7 mouse cellular contexts compared by ENCODE assay signal in genomic region chr7:44442407-44442821, GRCm38 (mm10). TPM values are rescaled to one million over a fixed set of nuclear protein-coding genes. Genes with fewer than 3 reads are reported as not detected.
DNase-seq lines count a peak whose midpoint lies in the region; ATAC-seq and TF ChIP-seq lines count a peak whose summit lies in the region.

No protein-coding gene starts in this region.

- no peak for TF ChIP-seq CTCF in lung, adult 2 months (IDR thresholded peaks at IDR 0.05; ENCODE audit: insufficient read depth, low read length)
- no peak for TF ChIP-seq CTCF in hindbrain, postnatal 0 days (IDR thresholded peaks at IDR 0.05; ENCODE audit: low read depth)

- under 1% methylated on average over 13 of the region's 14 CpGs for WGBS in lung, embryonic 16.5 days
- WGBS in lung, adult 2 months: 1% methylated on average over 14 of the region's 14 CpGs
- WGBS in hindbrain, postnatal 0 days: under 1% methylated on average over 14 of the region's 14 CpGs

- no peak for TF ChIP-seq POLR2A in lung, adult 2 months (IDR thresholded peaks at IDR 0.05; ENCODE audit: borderline replicate concordance, extremely low read depth, low read depth, low read length)

- 0 out of 2 replicates have a peak, but pooled peaks cover 5% of the 10 kb centered on the region for H3K4me1 ChIP-seq in lung, embryonic 16.5 days (replicated peaks; ENCODE audit: control insufficient read depth, insufficient read depth, low read length)
- no peaks in the 10 kb centered on the region for H3K4me1 ChIP-seq in lung, adult 2 months (ENCODE audit: control insufficient read depth, insufficient read depth, low read length)
- peaks cover 35% of the 10 kb centered on the region for H3K4me1 ChIP-seq in hindbrain, postnatal 0 days (ENCODE audit: insufficient read depth, low read length)

- no peak overlapping the region for H3K27ac ChIP-seq in lung, embryonic 16.5 days (ENCODE audit: low read length)
- H3K27ac ChIP-seq in hindbrain, postnatal 0 days: peak overlapping the region; percentile 98

- H3K4me2 ChIP-seq in lung, embryonic 16.5 days (ENCODE audit: low read depth, low read length): peak overlapping the region; percentile 44
- peak overlapping the region; percentile 93 for H3K4me2 ChIP-seq in hindbrain, postnatal 0 days (ENCODE audit: low read depth, low read length)

- no peak for DNase-seq in lung, adult 2 months
- peak; percentile 53 for DNase-seq in embryo, embryonic 9.5 days (ENCODE audit: extremely low spot score)
- peak; percentile 80 for DNase-seq in hindbrain, postnatal 0 days (ENCODE audit: low spot score)
- DNase-seq in retina, embryonic 14.5 days (ENCODE audit: low spot score): peak; percentile 59
- DNase-seq in lung, postnatal 4 days: no peak
- no peak for DNase-seq in layer of hippocampus, adult 8-10 months (ENCODE audit: low spot score in 2 of 2)

- H3K9ac ChIP-seq in lung, embryonic 16.5 days (ENCODE audit: low read length): peak overlapping the region; percentile 27
- peak overlapping the region; percentile 93 for H3K9ac ChIP-seq in hindbrain, postnatal 0 days (replicated peaks; ENCODE audit: low read length)

- ATAC-seq in lung, embryonic 16.5 days (ENCODE audit: low read depth): peak; percentile 16; the same call in 1 of the 2 replicates
- peak; percentile 33 for ATAC-seq in hindbrain, postnatal 0 days

- H3K9me3 ChIP-seq in lung, embryonic 16.5 days (ENCODE audit: control insufficient read depth, low read length): no peaks in the 10 kb centered on the region
- no peaks in the 10 kb centered on the region for H3K9me3 ChIP-seq in hindbrain, postnatal 0 days (ENCODE audit: low read length)

- H3K27me3 ChIP-seq in lung, embryonic 16.5 days (ENCODE audit: control insufficient read depth, insufficient read depth, low read depth, low read length): peaks cover 66% of the 10 kb centered on the region
- H3K27me3 ChIP-seq in hindbrain, postnatal 0 days (ENCODE audit: insufficient read depth, low read length): no peaks in the 10 kb centered on the region

- H3K4me3 ChIP-seq in lung, embryonic 16.5 days (ENCODE audit: low read length): peak overlapping the region; percentile 40
- H3K4me3 ChIP-seq in lung, adult 2 months (replicated peaks; ENCODE audit: extremely low read depth, low read depth, low read length): no peak overlapping the region
- peak overlapping the region; percentile 71 for H3K4me3 ChIP-seq in hindbrain, postnatal 0 days (ENCODE audit: low read length)

- no peaks in the 10 kb centered on the region for H3K36me3 ChIP-seq in lung, embryonic 16.5 days (ENCODE audit: control insufficient read depth, insufficient read depth, low read length)
- peaks cover 5% of the 10 kb centered on the region; the same call in 1 of the 2 replicates for H3K36me3 ChIP-seq in hindbrain, postnatal 0 days (ENCODE audit: insufficient read depth, low read length)

RNA-seq across cellular contexts. Expression of gene Lrrc4b, which starts 13.6 kb away (rescaled TPM):
- 0.36 and 0.57 TPM in 2 replicates for polyA plus RNA-seq in lung, embryonic 16.5 days (2015; fragmentation: Nextera tagmentation; extraction: Ambion mirVana)
- 4.5 and 4.9 TPM in 2 replicates for polyA plus RNA-seq in lung, adult 2 months (2012; rRNA removed)
- 562 and 663 TPM in 2 replicates for total RNA-seq in hindbrain, postnatal 0 days (2014; rRNA removed)
- polyA plus RNA-seq in hindbrain, postnatal 0 days (2015; fragmentation: Nextera tagmentation; extraction: Ambion mirVana): 19.6 and 22.7 TPM in 2 replicates
- total RNA-seq in layer of hippocampus, adult 8-10 months (2022): 100 to 1,000 TPM; 278 to 302 (median 291) TPM

RNA-seq across cellular contexts. Expression of gene Aspdh, which starts 22.8 kb away (rescaled TPM):
- polyA plus RNA-seq in lung, embryonic 16.5 days (2015; fragmentation: Nextera tagmentation; extraction: Ambion mirVana): 0.62 and 1.3 TPM in 2 replicates
- polyA plus RNA-seq in lung, adult 2 months (2012; rRNA removed): 0.24 and 0.50 TPM in 2 replicates
- 10.2 and 15.5 TPM in 2 replicates for total RNA-seq in hindbrain, postnatal 0 days (2014; rRNA removed)
- 3.1 and 3.8 TPM in 2 replicates for polyA plus RNA-seq in hindbrain, postnatal 0 days (2015; fragmentation: Nextera tagmentation; extraction: Ambion mirVana)
- 10 to 100 TPM; 11.1 to 13.6 (median 12.4) TPM for total RNA-seq in layer of hippocampus, adult 8-10 months (2022)

RNA-seq across cellular contexts. Expression of gene Josd2, which starts 25.4 kb away (rescaled TPM):
- 115 and 116 TPM in 2 replicates for polyA plus RNA-seq in lung, embryonic 16.5 days (2015; fragmentation: Nextera tagmentation; extraction: Ambion mirVana)
- polyA plus RNA-seq in lung, adult 2 months (2012; rRNA removed): 164 and 175 TPM in 2 replicates
- total RNA-seq in hindbrain, postnatal 0 days (2014; rRNA removed): 32.7 and 44.5 TPM in 2 replicates
- 28.3 and 32.7 TPM in 2 replicates for polyA plus RNA-seq in hindbrain, postnatal 0 days (2015; fragmentation: Nextera tagmentation; extraction: Ambion mirVana)
- 100 to 1,000 TPM in 2 of 4 experiments, 10 to 100 TPM in 2; 97.1 to 114 (median 103) TPM for total RNA-seq in layer of hippocampus, adult 8-10 months (2022)

RNA-seq across cellular contexts. Expression of gene Emc10, which starts 53.9 kb away (rescaled TPM):
- polyA plus RNA-seq in lung, embryonic 16.5 days (2015; fragmentation: Nextera tagmentation; extraction: Ambion mirVana): 94.0 TPM in 2 replicates
- polyA plus RNA-seq in lung, adult 2 months (2012; rRNA removed): 250 and 268 TPM in 2 replicates
- 311 and 319 TPM in 2 replicates for total RNA-seq in hindbrain, postnatal 0 days (2014; rRNA removed)
- polyA plus RNA-seq in hindbrain, postnatal 0 days (2015; fragmentation: Nextera tagmentation; extraction: Ambion mirVana): 138 and 152 TPM in 2 replicates
- 100 to 1,000 TPM; 201 to 225 (median 215) TPM for total RNA-seq in layer of hippocampus, adult 8-10 months (2022)

RNA-seq across cellular contexts. Expression of gene Fam71e1, which starts 54.0 kb away (rescaled TPM):
- 9.5 and 9.9 TPM in 2 replicates for polyA plus RNA-seq in lung, embryonic 16.5 days (2015; fragmentation: Nextera tagmentation; extraction: Ambion mirVana)
- polyA plus RNA-seq in lung, adult 2 months (2012; rRNA removed): 9.5 and 10.3 TPM in 2 replicates
- 19.7 and 19.8 TPM in 2 replicates for total RNA-seq in hindbrain, postnatal 0 days (2014; rRNA removed)
- polyA plus RNA-seq in hindbrain, postnatal 0 days (2015; fragmentation: Nextera tagmentation; extraction: Ambion mirVana): 26.7 and 31.9 TPM in 2 replicates
- 10 to 100 TPM; 15.5 to 21.6 (median 19.0) TPM for total RNA-seq in layer of hippocampus, adult 8-10 months (2022)

Comparison
In these comparisons a context has a peak if more than half of its experiments do, and no peak if none do; other contexts are left out.
1. DNase-seq: peak in embryo, embryonic 9.5 days (single experiment), hindbrain, postnatal 0 days (single experiment) and retina, embryonic 14.5 days (single experiment); none in lung, adult 2 months (single experiment), lung, postnatal 4 days (0 of 2) and layer of hippocampus, adult 8-10 months (0 of 2).